Mouse (Mus musculus): ENCODE results near the gene Cntnap5b.

DNA sequence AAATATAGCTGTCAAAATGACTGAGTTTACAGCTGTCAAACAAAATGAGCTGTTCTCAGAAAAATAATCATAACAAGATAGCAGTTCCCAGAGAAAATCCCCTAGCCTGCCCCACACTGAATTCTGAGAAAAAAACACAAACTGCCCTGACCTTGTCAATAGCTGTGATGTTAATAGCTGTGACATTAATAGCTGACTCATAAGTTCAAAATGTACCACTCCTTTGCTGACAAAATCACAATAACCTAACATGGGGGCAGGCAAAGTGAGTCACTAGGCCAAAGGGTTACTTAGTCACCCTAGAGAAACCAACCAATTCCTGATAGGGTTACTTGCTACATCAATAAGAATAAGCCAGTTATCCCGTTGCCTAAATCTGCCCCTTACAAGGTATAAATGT is 328.5 kb downstream of the Cntnap5b start:
- TF ChIP-seq CTCF (IDR thresholded peaks at IDR 0.05; ENCODE audit: control insufficient read depth, insufficient read depth, low read length) (no peak), POLR2A (IDR thresholded peaks at IDR 0.05; ENCODE audit: borderline replicate concordance, control insufficient read depth, low read depth, low read length) (no peak)
